Mouse (Mus musculus) layer of hippocampus, postnatal 10 days (tissue): ENCODE measurements around the gene Chrm5. TPM values are rescaled to one million over a fixed set of nuclear protein-coding genes. Genes with fewer than 3 reads are reported as not detected.

ENCODE experiments used
- DNase-seq, 2 experiments: peaks; one replicate each; pipeline ENCODE4 v3.0.0; 2021; ENCODE audit warnings: low spot score in 2 of 2
- total RNA-seq, 2 experiments: library from RNA; stranded (reverse); gene quantifications; 2 replicates each; pipeline ENCODE4 v1.2.3; 2021

Chrm5 gene
- total RNA-seq, 2 experiments from 2014 or later: 15.3 to 15.8 TPM

DNA sequence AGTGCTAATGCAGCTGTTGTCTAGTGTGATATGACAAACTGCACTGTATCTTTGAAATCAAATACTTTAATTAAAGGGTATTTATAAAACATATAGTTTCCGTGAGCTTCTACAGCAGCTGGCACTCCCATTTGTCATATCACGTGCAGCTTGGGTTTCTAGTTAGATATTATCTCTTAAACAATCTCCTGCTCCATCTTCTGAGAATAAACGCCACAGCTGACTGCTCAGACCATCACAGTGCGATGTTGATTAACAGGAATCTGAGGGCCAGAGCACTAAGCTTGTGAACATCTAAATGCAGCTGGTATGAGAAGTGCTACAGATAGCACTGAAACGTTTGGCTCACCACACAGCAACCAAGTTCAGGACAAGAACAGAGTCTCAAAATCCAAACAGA is 50.2 kb downstream of the Chrm5 start:
- no peak for DNase-seq

DNA sequence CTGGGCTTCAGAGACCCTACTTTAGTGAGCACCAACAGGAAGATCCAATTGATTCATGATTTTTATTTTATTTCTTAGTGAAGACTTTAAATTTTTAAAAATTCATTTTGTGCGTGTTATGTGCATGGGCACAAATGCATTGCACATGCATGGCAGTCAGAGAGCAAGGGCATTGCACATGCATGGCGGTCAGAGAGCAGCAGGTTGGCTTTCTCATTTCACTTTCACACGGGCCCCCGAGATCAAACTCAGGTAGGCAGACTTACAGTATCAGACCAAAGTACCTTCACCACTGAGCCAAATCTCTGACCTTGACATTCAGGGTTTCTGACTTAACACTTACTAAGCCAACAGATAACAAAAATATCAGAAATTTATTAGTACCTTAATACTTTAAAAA is 50.9 kb downstream of the Chrm5 start:
- DNase-seq: no peak

Other genes starting within 250 kb of the Chrm5 start
- 10 to 100 TPM; 59.7 to 62.4 TPM for gene Lpcat4, start 241.3 kb downstream of the Chrm5 start, total RNA-seq
- gene Nutm1, start 221.5 kb downstream of the Chrm5 start, total RNA-seq: not detected
- 10 to 100 TPM; 61.9 to 80.6 TPM for gene Nop10, start 218.8 kb downstream of the Chrm5 start, total RNA-seq
- gene Slc12a6, start 214.9 kb downstream of the Chrm5 start, total RNA-seq: 10 to 100 TPM; 81.2 to 83.7 TPM
- gene Gm21985, start 214.5 kb downstream of the Chrm5 start, total RNA-seq: 1 to 10 TPM; 1.0 to 1.3 TPM
- gene Emc4, start 112.7 kb downstream of the Chrm5 start, total RNA-seq: 100 to 1,000 TPM; 146 to 165 TPM
- 10 to 100 TPM; 14.9 to 15.2 TPM for gene Katnbl1, start 101.6 kb downstream of the Chrm5 start, total RNA-seq
- 10 to 100 TPM; 32.8 to 33.3 TPM for gene Emc7, start 25.8 kb downstream of the Chrm5 start, total RNA-seq
- 10 to 100 TPM in 1 of 2 experiments, 1 to 10 TPM in 1; 8.9 to 10.1 TPM for gene Aven, start 12.2 kb upstream of the Chrm5 start, total RNA-seq